Comparison of ENCODE assay signal across 9 mouse cellular contexts in the genomic region with DNA sequence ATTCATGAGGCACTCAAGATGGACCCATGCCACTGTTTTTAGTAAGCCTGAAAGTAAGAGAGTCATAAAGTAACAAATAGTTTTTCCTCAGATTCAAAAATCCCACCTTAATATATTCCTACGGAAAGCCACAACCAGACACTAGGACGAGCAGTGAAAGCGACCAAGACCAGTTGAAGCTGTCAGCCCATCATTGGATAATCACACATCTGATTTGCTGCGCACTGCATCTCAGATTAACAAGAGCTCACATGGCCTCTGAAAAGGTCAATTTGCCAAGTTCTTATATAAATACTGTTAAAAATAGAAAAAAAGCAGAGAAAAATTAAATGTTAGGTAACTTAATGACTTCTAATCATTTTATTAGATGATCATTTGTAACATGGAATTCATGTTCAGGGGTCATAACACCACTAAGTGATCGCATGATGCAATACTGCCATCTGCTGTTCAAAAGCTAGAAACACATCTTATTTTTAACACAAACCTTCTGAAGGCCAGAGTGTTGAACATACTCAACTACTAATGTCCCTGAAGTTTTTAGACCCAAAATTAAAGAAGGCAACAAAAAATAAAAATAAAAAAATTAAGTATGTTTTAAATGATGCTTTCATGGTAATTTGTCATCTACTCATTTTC. TPM values are rescaled to one million over a fixed set of nuclear protein-coding genes. Genes with fewer than 3 reads are reported as not detected.
A peak's percentile ranks its signal among the peaks of the same experiment; 100 is the strongest.
DNase-seq lines count a peak whose midpoint lies in the region; ATAC-seq and TF ChIP-seq lines count a peak whose summit lies in the region.
"Had no signal": no experiment of that assay in that cellular context is flagged by ENCODE, and none has a peak within 500 bp of the region (broad histone marks: within the 10 kb centered on the region; RNA-seq: fewer than 3 reads in every experiment).

No protein-coding gene starts in this region.

- peak; percentile 79 for DNase-seq in kidney, postnatal 0 days (ENCODE audit: low spot score)
- no peak for DNase-seq in kidney, adult 18-20 months
- DNase-seq in MEL (ENCODE audit: low read depth, low spot score): peak; percentile 79
- DNase-seq in embryo, embryonic 10 days (ENCODE audit: low spot score): peak; percentile 77
- peak; percentile 66 for DNase-seq in mesoderm, embryonic 11.5 days (ENCODE audit: low read depth, low spot score)
- DNase-seq in urinary bladder, postnatal 25 days (ENCODE audit: low spot score): no peak
- no peak for DNase-seq in left cerebral cortex, postnatal 4 days
- DNase-seq in right cerebral cortex, postnatal 10 days (ENCODE audit: low spot score in 2 of 2): no peak

- no peak for TF ChIP-seq EP300 in MEL (IDR thresholded peaks at IDR 0.05; ENCODE audit: low read depth in 1 of 2, low read length in 2 of 2)

- ATAC-seq in kidney, postnatal 0 days (replicated peaks; ENCODE audit: low FRiP score, low read depth): no peak

- TF ChIP-seq CTCF in kidney, postnatal 0 days (IDR thresholded peaks at IDR 0.05; ENCODE audit: low read depth): peak; percentile 87
- TF ChIP-seq CTCF in MEL (IDR thresholded peaks at IDR 0.05 in 2 of 3, conservative IDR thresholded peaks at IDR 0.05 in 1 of 3; ENCODE audit: control insufficient read depth in 1 of 3, insufficient read depth in 1 of 3, low read depth in 2 of 3, low read length in 3 of 3, poor library complexity in 1 of 3, severe bottlenecking in 1 of 3): peak; percentile 25 to 89 (median 74); a peak in 5 of 6 replicates

- peak; percentile 98 for TF ChIP-seq RAD21 in MEL (IDR thresholded peaks at IDR 0.05; ENCODE audit: low read depth, low read length)

- intact Hi-C loops in left cerebral cortex, postnatal 4 days (cut with DNase I): loop anchor here (5.0 kb wide), 1 partner anchor 1421 kb away; no protein-coding TSS in a partner anchor

- peaks cover 18% of the 10 kb centered on the region for H3K36me3 ChIP-seq in kidney, postnatal 0 days (ENCODE audit: insufficient read depth, low read length)
- H3K36me3 ChIP-seq in MEL (ENCODE audit: control insufficient read depth in 1 of 2, insufficient read depth in 2 of 2, low read length in 2 of 2): peaks cover 0 to 19% of the 10 kb centered on the region in 2 experiments; a peak in 2 of 4 replicates

- no peaks in the 10 kb centered on the region for H3K79me2 ChIP-seq in MEL (ENCODE audit: control insufficient read depth, insufficient read depth, low read length, poor library complexity)

- no peaks in the 10 kb centered on the region for H3K9me3 ChIP-seq in kidney, postnatal 0 days (replicated peaks; ENCODE audit: low read length)
- no peaks in the 10 kb centered on the region for H3K9me3 ChIP-seq in MEL (replicated peaks; ENCODE audit: insufficient read depth, low read length)

- no peaks in the 10 kb centered on the region for H3K27me3 ChIP-seq in kidney, postnatal 0 days (ENCODE audit: insufficient read depth, low read length)
- no peaks in the 10 kb centered on the region for H3K27me3 ChIP-seq in MEL (ENCODE audit: control insufficient read depth in 1 of 2, insufficient read depth in 2 of 2, low read length in 2 of 2)

- WGBS in kidney, postnatal 0 days: 57% methylated on average over 5 of the region's 5 CpGs

- H3K9ac ChIP-seq in kidney, postnatal 0 days (ENCODE audit: low read depth, low read length): no peak overlapping the region
- no peak overlapping the region for H3K9ac ChIP-seq in MEL (ENCODE audit: control insufficient read depth, low read depth, low read length, poor library complexity, severe bottlenecking)

- no peaks in the 10 kb centered on the region for H3K4me1 ChIP-seq in kidney, postnatal 0 days (replicated peaks; ENCODE audit: insufficient read depth, low read length)
- H3K4me1 ChIP-seq in MEL (ENCODE audit: control insufficient read depth in 1 of 2, insufficient read depth in 2 of 2, low read length in 2 of 2): no peaks in the 10 kb centered on the region; a peak in 1 of 4 replicates

- H3K4me2 ChIP-seq in kidney, postnatal 0 days (ENCODE audit: low read length): no peak overlapping the region

- no peak overlapping the region for H3K27ac ChIP-seq in kidney, postnatal 0 days
- no peak overlapping the region for H3K27ac ChIP-seq in MEL (ENCODE audit: control insufficient read depth, low read depth, low read length)

- TF ChIP-seq POLR2A in MEL (IDR thresholded peaks at IDR 0.05; ENCODE audit: control insufficient read depth in 1 of 2, insufficient read depth in 1 of 2, low read depth in 1 of 2, low read length in 2 of 2, poor library complexity in 1 of 2): no peak

- H3K4me3 ChIP-seq in kidney, postnatal 0 days (replicated peaks; ENCODE audit: low read depth, low read length): no peak overlapping the region
- H3K4me3 ChIP-seq in MEL (ENCODE audit: control insufficient read depth in 1 of 2, insufficient read depth in 1 of 2, low read depth in 2 of 2, low read length in 2 of 2): no peak overlapping the region
- H3K4me3 ChIP-seq: erythroblast, embryonic 14.5 days had no signal

TF ChIP-seq in MEL, 35 proteins besides CTCF, POLR2A, EP300 and RAD21:
- no peak for TF ChIP-seq ZMIZ1 (IDR thresholded peaks at IDR 0.05; ENCODE audit: low read depth, low read length)
- TF ChIP-seq MXI1 (IDR thresholded peaks at IDR 0.05; ENCODE audit: low read depth, low read length): no peak
- TF ChIP-seq ETS1 (IDR thresholded peaks at IDR 0.05; ENCODE audit: low read depth, low read length): no peak
- peak; percentile 88 for TF ChIP-seq SMC3 (IDR thresholded peaks at IDR 0.05; ENCODE audit: low read depth, low read length)
- TF ChIP-seq ELF1 (IDR thresholded peaks at IDR 0.05; ENCODE audit: low read depth, low read length): no peak
- peak; percentile 87 for TF ChIP-seq ZC3H11A (IDR thresholded peaks at IDR 0.05; ENCODE audit: low read depth, low read length)
- no peak for TF ChIP-seq NELFE (IDR thresholded peaks at IDR 0.05; ENCODE audit: low read depth, low read length)

RNA-seq across cellular contexts. Expression of a gene that starts 16.9 kb away (rescaled TPM):
- polyA plus RNA-seq in kidney, postnatal 0 days (2015; fragmentation: Nextera tagmentation; extraction: Ambion mirVana): 30.1 and 33.5 TPM in 2 replicates
- 11.0 and 11.3 TPM in 2 replicates for total RNA-seq in MEL (2012; rRNA removed)
- 10 to 100 TPM in 1 of 2 experiments, not detected in 1; 10.6 TPM for polyA plus RNA-seq in MEL (2012; ENCODE audit: insufficient read depth in 1 of 2, insufficient read length in 2 of 2, low read depth in 1 of 2, low replicate concordance in 2 of 2, missing spikeins in 1 of 2)
- total RNA-seq in left cerebral cortex, postnatal 4 days (2021): 10 to 100 TPM; 18.8 to 22.1 TPM

Comparison
In these comparisons a context has a peak if more than half of its experiments do, and no peak if none do; other contexts are left out.
1. DNase-seq: peak in kidney, postnatal 0 days (single experiment), MEL (single experiment), embryo, embryonic 10 days (single experiment) and mesoderm, embryonic 11.5 days (single experiment); none in kidney, adult 18-20 months (single experiment), urinary bladder, postnatal 25 days (single experiment), left cerebral cortex, postnatal 4 days (single experiment) and right cerebral cortex, postnatal 10 days (0 of 2).